Mouse (Mus musculus) urinary bladder, adult 2 months (tissue): Measurements from ENCODE around the gene Trim24. TPM values are rescaled to one million over a fixed set of nuclear protein-coding genes. Genes with fewer than 3 reads are reported as not detected.

Experiments used
- polyA plus RNA-seq: library from polyadenylated mRNA; depleted of rRNA; stranded (reverse); fragments of >200 nt; gene quantifications from 2 replicates; pipeline ENCODE4 v1.2.3, GENCODE M21; 2012; rRNA removed

The Trim24 gene
- polyA plus RNA-seq, 1 experiment = 18.6 TPM

Other genes starting within 250 kb of the Trim24 start
- 1.8 and 2.2 TPM in 2 replicates for gene Svopl, start 176.2 kb downstream of the Trim24 start, polyA plus RNA-seq
- not detected in 2 replicates for gene Tmem213, start 238.4 kb downstream of the Trim24 start, polyA plus RNA-seq